Mouse (Mus musculus) c-Kit-positive CD71-negative TER-119-negative erythroid progenitor cells, embryonic 14.5 days (primary cell): ENCODE measurements at regions not wholly inside any gene's neighbourhood (a gene's known extent, or its start where the extent isn't known, plus 50 kb on each side); places are given as distances from the start of the nearest gene placed in this dataset.

Experiments
- DNase-seq: peaks from one replicate; pipeline ENCODE4 v3.0.0-alpha.2; 2013; ENCODE audit warnings: low read depth

- no peak for DNase-seq
Measured at GRCm38 (mm10) chr4:80691774-80692485, 142.0 kb upstream of the Tyrp1 start.

- DNase-seq = peak; percentile 2
Measured at GRCm38 (mm10) chr4:80712698-80713097, 121.2 kb upstream of the Tyrp1 start.

DNA sequence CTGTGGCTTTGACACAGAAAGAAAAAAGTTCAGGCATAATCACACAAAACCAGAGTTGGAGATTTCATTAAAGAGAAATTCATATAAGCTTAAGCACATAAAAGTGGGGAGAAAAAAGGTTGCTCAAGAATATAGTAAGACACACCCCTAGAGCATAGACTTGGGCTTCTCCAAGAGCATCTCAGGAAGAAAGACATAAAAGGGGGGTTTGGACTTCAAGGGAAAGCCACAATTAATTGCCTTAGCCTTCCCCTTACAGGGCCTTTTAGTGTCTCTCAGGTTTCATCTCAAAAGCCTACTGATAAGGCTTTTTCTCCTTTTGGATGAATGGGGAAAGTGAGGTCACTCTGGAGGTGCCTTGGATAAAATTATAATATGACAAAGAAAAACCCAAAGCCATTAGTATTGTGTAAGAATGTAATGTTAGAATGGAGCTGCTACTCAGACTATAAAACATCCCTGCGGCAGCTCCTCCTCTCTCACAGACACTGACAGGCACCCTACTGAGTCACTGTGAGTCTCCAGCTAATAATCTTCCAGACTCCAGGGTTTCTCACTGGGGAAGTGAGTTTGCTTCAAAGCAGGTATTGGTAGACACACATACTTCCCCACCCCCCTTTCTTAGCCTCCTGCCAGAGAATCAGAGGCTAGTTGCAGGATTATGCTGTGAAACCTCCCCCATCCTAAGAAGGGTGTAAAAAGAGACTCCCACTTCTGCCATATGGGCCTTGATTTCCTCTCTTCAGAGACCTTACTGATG, 88.8 kb upstream of the Tyrp1 start:
- no peak for DNase-seq

- DNase-seq = no peak
Measured at GRCm38 (mm10) chr4:80752259-80752658, 81.7 kb upstream of the Tyrp1 start.

DNA sequence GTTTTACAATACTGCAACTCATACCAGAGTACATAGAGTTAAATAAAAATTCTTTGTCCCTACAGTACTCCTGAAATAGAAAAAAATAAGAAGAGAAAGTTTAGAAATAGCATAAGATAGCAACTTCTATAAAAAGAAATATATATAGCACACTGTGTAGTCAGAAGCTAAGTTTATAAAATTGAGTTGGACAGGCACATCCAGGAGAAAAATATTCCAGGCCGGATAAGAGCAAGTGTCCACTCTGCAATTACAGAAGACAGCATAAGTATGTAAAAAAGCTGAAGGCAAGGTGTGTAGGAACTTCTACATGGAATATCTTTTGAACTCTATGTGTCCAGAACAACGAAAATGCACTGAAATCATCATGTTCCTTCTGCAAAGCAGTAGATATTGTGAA, 77.8 kb upstream of the Tyrp1 start:
- DNase-seq = no peak

GRCm38 (mm10) chr4:80764024-80764423, 69.9 kb upstream of the Tyrp1 start:
- no peak for DNase-seq

GRCm38 (mm10) chr4:80765781-80766180, 68.1 kb upstream of the Tyrp1 start:
- peak; percentile 25 for DNase-seq

- no peak for DNase-seq
Measured at GRCm38 (mm10) chr4:80767447-80767846, 66.5 kb upstream of the Tyrp1 start.
